In the genomic region with DNA sequence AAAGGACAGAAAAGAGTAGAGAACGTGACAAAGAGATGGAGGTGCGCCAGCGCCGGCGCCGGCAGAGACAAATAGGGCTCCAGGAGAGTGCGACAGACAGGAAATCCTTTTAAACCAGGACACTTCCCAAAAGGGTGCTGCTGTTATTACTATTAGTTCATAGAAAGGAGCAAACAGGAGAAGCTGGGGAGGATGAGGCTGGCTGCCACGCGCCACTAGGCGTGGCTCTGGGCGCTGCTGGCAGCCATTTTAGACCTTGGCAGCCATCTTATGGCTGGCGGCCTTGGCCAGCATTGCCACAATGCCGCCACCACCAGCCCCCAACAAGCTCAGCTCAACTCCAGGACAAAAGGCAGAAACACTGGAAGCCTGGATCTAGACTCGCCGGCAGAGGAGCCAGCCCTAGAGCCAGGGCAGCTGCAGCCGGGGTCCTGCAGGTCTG, we compare ENCODE assay signal across 8 mouse cellular contexts. TPM values are rescaled to one million over a fixed set of nuclear protein-coding genes. Genes with fewer than 3 reads are reported as not detected.
DNase-seq lines count a peak whose midpoint lies in the region; ATAC-seq lines count a peak whose summit lies in the region.

No protein-coding gene starts in this region.

- no peaks in the 10 kb centered on the region for H3K27me3 ChIP-seq in hindbrain, embryonic 15.5 days

- peak overlapping the region; percentile 83 for H3K27ac ChIP-seq in hindbrain, embryonic 15.5 days (replicated peaks)

- H3K9ac ChIP-seq in hindbrain, embryonic 15.5 days: no peak overlapping the region

- H3K4me1 ChIP-seq in hindbrain, embryonic 15.5 days (replicated peaks): peaks cover 73% of the 10 kb centered on the region

- no peak overlapping the region for H3K4me2 ChIP-seq in hindbrain, embryonic 15.5 days

- ATAC-seq in erythroid progenitor cell, adult 5-6 weeks (replicated peaks; ENCODE audit: low FRiP score, poor library complexity, severe bottlenecking): 0 out of 2 replicates have a peak, but pooled peaks have one; percentile 12
- ATAC-seq in hindbrain, embryonic 15.5 days (ENCODE audit: low FRiP score, low read depth): no peak
- ATAC-seq in monocyte, adult 5-6 weeks (replicated peaks; ENCODE audit: insufficient number of reproducible peaks, low FRiP score, low TSS enrichment, poor library complexity, severe bottlenecking): no peak

- H3K4me3 ChIP-seq in hindbrain, embryonic 15.5 days: no peak overlapping the region

- DNase-seq in right cerebral cortex, postnatal 10 days (ENCODE audit: low spot score in 2 of 2): peak; percentile 68 to 78
- DNase-seq in right cerebral cortex, adult 18-20 months: no peak
- peak; percentile 77 for DNase-seq in lung, postnatal 36 days
- no peak for DNase-seq in thymus, postnatal 25 days
- DNase-seq in thymus, postnatal 36 days: no peak

- no peaks in the 10 kb centered on the region for H3K9me3 ChIP-seq in hindbrain, embryonic 15.5 days

- H3K36me3 ChIP-seq in hindbrain, embryonic 15.5 days: no peaks in the 10 kb centered on the region

- 79% methylated on average over 16 of the region's 16 CpGs for WGBS in hindbrain, embryonic 15.5 days

RNA-seq across cellular contexts. Expression of gene G430095P16Rik, which starts 7.1 kb away (rescaled TPM):
- total RNA-seq in erythroid progenitor cell, adult 5-6 weeks (2015; ENCODE audit: low replicate concordance): 12.2 and 21.6 TPM in 2 replicates
- 1.1 and 13.2 TPM in 2 replicates for total RNA-seq in erythroid progenitor cell, adult 5-6 weeks (2017; ENCODE audit: low replicate concordance)
- polyA plus RNA-seq in hindbrain, embryonic 15.5 days (2015; fragmentation: Nextera tagmentation; extraction: Ambion mirVana): 1.2 and 1.7 TPM in 2 replicates
- total RNA-seq in monocyte, adult 5-6 weeks (2017): 6.4 to 8.9 TPM (median 8.2 TPM) in 3 replicates

RNA-seq across cellular contexts. Expression of gene Lyl1, which starts 28.7 kb away (rescaled TPM):
- total RNA-seq in erythroid progenitor cell, adult 5-6 weeks (2015; ENCODE audit: low replicate concordance): 98.7 and 109 TPM in 2 replicates
- 54.7 and 70.5 TPM in 2 replicates for total RNA-seq in erythroid progenitor cell, adult 5-6 weeks (2017; ENCODE audit: low replicate concordance)
- 3.1 and 3.6 TPM in 2 replicates for polyA plus RNA-seq in hindbrain, embryonic 15.5 days (2015; fragmentation: Nextera tagmentation; extraction: Ambion mirVana)
- 41.7 to 46.2 TPM (median 45.0 TPM) in 3 replicates for total RNA-seq in monocyte, adult 5-6 weeks (2017)

RNA-seq across cellular contexts. Expression of gene Nacc1, which starts 42.3 kb away (rescaled TPM):
- total RNA-seq in erythroid progenitor cell, adult 5-6 weeks (2015; ENCODE audit: low replicate concordance): 24.3 and 25.6 TPM in 2 replicates
- total RNA-seq in erythroid progenitor cell, adult 5-6 weeks (2017; ENCODE audit: low replicate concordance): 11.8 and 16.9 TPM in 2 replicates
- 13.6 and 16.1 TPM in 2 replicates for polyA plus RNA-seq in hindbrain, embryonic 15.5 days (2015; fragmentation: Nextera tagmentation; extraction: Ambion mirVana)
- 29.0 to 50.5 TPM (median 36.3 TPM) in 3 replicates for total RNA-seq in monocyte, adult 5-6 weeks (2017)

RNA-seq across cellular contexts. Expression of gene Trmt1, which starts 43.8 kb away (rescaled TPM):
- 7.9 and 13.4 TPM in 2 replicates for total RNA-seq in erythroid progenitor cell, adult 5-6 weeks (2015; ENCODE audit: low replicate concordance)
- 18.4 and 23.1 TPM in 2 replicates for total RNA-seq in erythroid progenitor cell, adult 5-6 weeks (2017; ENCODE audit: low replicate concordance)
- polyA plus RNA-seq in hindbrain, embryonic 15.5 days (2015; fragmentation: Nextera tagmentation; extraction: Ambion mirVana): 62.5 and 65.9 TPM in 2 replicates
- total RNA-seq in monocyte, adult 5-6 weeks (2017): 40.1 to 46.6 TPM (median 44.7 TPM) in 3 replicates

Comparison
In these comparisons a context has a peak if more than half of its experiments do, and no peak if none do; other contexts are left out.
1. DNase-seq: peak in right cerebral cortex, postnatal 10 days (2 of 2) and lung, postnatal 36 days (single experiment); none in right cerebral cortex, adult 18-20 months (single experiment), thymus, postnatal 25 days (single experiment) and thymus, postnatal 36 days (0 of 2).